Mouse (Mus musculus) induced T-regulatory cell, adult 2 months (primary cell): Measurements from ENCODE around the gene Gm17268.

Experiments
- DNase-seq: peaks from one replicate; pipeline ENCODE4 v3.0.0-alpha.2; 2012; ENCODE audit warnings: low read depth

Gm17268 gene

GRCm38 (mm10) chr11:82038535-82038934 lies at the start of gene Gm17268:
Gene Gm17268 (minus strand): TSS chr11:82038562.
- DNase-seq, result no peak

GRCm38 (mm10) chr11:82084360-82084759 lies 46.0 kb upstream of the Gm17268 start:
- DNase-seq, result no peak

GRCm38 (mm10) chr11:82080865-82081264 lies 42.5 kb upstream of the Gm17268 start:
- DNase-seq, result no peak

GRCm38 (mm10) chr11:82078136-82078730 lies 39.9 kb upstream of the Gm17268 start:
- no peak for DNase-seq

GRCm38 (mm10) chr11:82077031-82077430 lies 38.7 kb upstream of the Gm17268 start:
- no peak for DNase-seq

- no peak for DNase-seq
These were observed 35.3 kb upstream of the Gm17268 start for GRCm38 (mm10) chr11:82073686-82074085.

- DNase-seq, result no peak
These were observed 34.6 kb upstream of the Gm17268 start for GRCm38 (mm10) chr11:82072984-82073383.

GRCm38 (mm10) chr11:82072374-82072773 lies 34.0 kb upstream of the Gm17268 start:
- peak; percentile 2 for DNase-seq

GRCm38 (mm10) chr11:82071076-82071475 lies 32.7 kb upstream of the Gm17268 start:
- DNase-seq, result no peak

- DNase-seq, result no peak
These were observed 28.7 kb upstream of the Gm17268 start for GRCm38 (mm10) chr11:82066953-82067571.

- DNase-seq, result no peak
These were observed 25.1 kb upstream of the Gm17268 start for GRCm38 (mm10) chr11:82063454-82063853.

GRCm38 (mm10) chr11:82062226-82062625 lies 23.9 kb upstream of the Gm17268 start:
- no peak for DNase-seq

- DNase-seq, result no peak
These were observed 19.3 kb upstream of the Gm17268 start, which contains the start of gene Ccl11 for GRCm38 (mm10) chr11:82057646-82058045. Gene Ccl11 (plus strand): TSS chr11:82057823.

- no peak for DNase-seq
These were observed 15.5 kb upstream of the Gm17268 start for GRCm38 (mm10) chr11:82053849-82054248.

GRCm38 (mm10) chr11:82047746-82048415 lies 9.5 kb upstream of the Gm17268 start:
- DNase-seq, result peak; percentile 73

- DNase-seq, result no peak
These were observed 7.1 kb upstream of the Gm17268 start, which contains the start of gene Ccl7 for GRCm38 (mm10) chr11:82045471-82045870. Gene Ccl7 (plus strand): TSS chr11:82045712.

- DNase-seq, result no peak
These were observed 3.3 kb upstream of the Gm17268 start for GRCm38 (mm10) chr11:82041671-82042080.

GRCm38 (mm10) chr11:82039132-82039660 lies 834 bp upstream of the Gm17268 start:
- no peak for DNase-seq

- DNase-seq, result no peak
These were observed 2.5 kb downstream of the Gm17268 start for GRCm38 (mm10) chr11:82035857-82036256.

GRCm38 (mm10) chr11:82035356-82035755 lies 3.0 kb downstream of the Gm17268 start, which contains the start of gene Ccl2:
Gene Ccl2 (plus strand): TSS chr11:82035571.
- no peak for DNase-seq

- no peak for DNase-seq
These were observed 3.9 kb downstream of the Gm17268 start for GRCm38 (mm10) chr11:82034446-82034845.

GRCm38 (mm10) chr11:82032678-82033344 lies 5.6 kb downstream of the Gm17268 start:
- DNase-seq, result no peak
